Comparison of ENCODE assay signal across 8 mouse cellular contexts in genomic region chr12:101123013-101123412, GRCm38 (mm10). TPM values are rescaled to one million over a fixed set of nuclear protein-coding genes. Genes with fewer than 3 reads are reported as not detected.
DNase-seq lines count a peak whose midpoint lies in the region.

No protein-coding gene starts in this region.

- peak; percentile 9 for DNase-seq in adrenal gland, postnatal 10 days
- no peak for DNase-seq in adrenal gland, postnatal 4 days (ENCODE audit: low spot score in 2 of 2)
- peak; percentile 15 for DNase-seq in layer of hippocampus, adult 9-10 months (ENCODE audit: low spot score)
- no peak for DNase-seq in layer of hippocampus, adult 11-12 months (ENCODE audit: low spot score)
- DNase-seq in NIH3T3 (ENCODE audit: low read depth) = peak; percentile 62
- peak; percentile 12 for DNase-seq in lung, postnatal 10 days
- no peak for DNase-seq in spleen, adult 18-20 months
- DNase-seq in left cerebral cortex, adult 11 months (ENCODE audit: low spot score) = no peak

RNA-seq across cellular contexts. Expression of gene Ppp4r3a, which starts 39.5 kb away (rescaled TPM):
- 10 to 100 TPM; 53.2 to 59.0 TPM for total RNA-seq in adrenal gland, postnatal 10 days (2021)
- total RNA-seq in adrenal gland, postnatal 4 days (2021) = 10 to 100 TPM; 70.1 to 76.8 TPM

Comparison
In these comparisons a context has a peak if more than half of its experiments do, and no peak if none do; other contexts are left out.
1. DNase-seq: peak in adrenal gland, postnatal 10 days (single experiment), layer of hippocampus, adult 9-10 months (single experiment), NIH3T3 (single experiment) and lung, postnatal 10 days (single experiment); none in adrenal gland, postnatal 4 days (0 of 2), layer of hippocampus, adult 11-12 months (single experiment), spleen, adult 18-20 months (0 of 2) and left cerebral cortex, adult 11 months (single experiment).